Mouse (Mus musculus) megakaryocyte, embryonic 14.5 days (primary cell): Measurements from ENCODE around the gene Rsad1.

Experiments
- FLI1 ChIP-seq: IDR thresholded peaks from 2 replicates; pipeline ENCODE4 v1.6.1; 2012; ENCODE audit warnings: low read length, inconsistent platforms, mixed read lengths
- GATA1 ChIP-seq: IDR thresholded peaks from 3 replicates; pipeline ENCODE4 v1.6.1; 2012; ENCODE audit warnings: mixed read lengths, low read length, inconsistent platforms, borderline replicate concordance

GRCm38 (mm10) chr11:94564437-94565150 is 15.5 kb upstream of the Rsad1 start, which contains the start of gene Chad:
- TF ChIP-seq GATA1 (no peak), FLI1 (no peak; the same call in 1 of the 2 replicates)
